Mouse (Mus musculus): Measurements from ENCODE around the gene Cnih3.

- no peak for TF ChIP-seq POLR2A (IDR thresholded peaks at IDR 0.05; ENCODE audit: insufficient read depth, low read length)
- TF ChIP-seq CTCF (IDR thresholded peaks at IDR 0.05; ENCODE audit: low read depth, low read length) = no peak
- no peak for TF ChIP-seq EP300 (IDR thresholded peaks at IDR 0.05; ENCODE audit: insufficient read depth, low read depth, low read length)
These were observed 100.7 kb downstream of the Cnih3 start for GRCm38 (mm10) chr1:181453106-181453505.

Measured in ES-Bruce4 (cell line).